Mouse (Mus musculus) liver, embryonic 16.5 days (tissue): ENCODE data around the gene Klf4. TPM values are rescaled to one million over a fixed set of nuclear protein-coding genes. Genes with fewer than 3 reads are reported as not detected.
A peak's percentile ranks its signal among the peaks of the same experiment; 100 is the strongest.

Experiments
- ATAC-seq: fragments of 200-750 bp; cut with Nextera tagmentation; 2 replicates; pipeline ENCODE4 v1.8.0; 2017; ENCODE audit warnings: low read depth, mild to moderate bottlenecking, moderate number of reproducible peaks, moderate library complexity
- H3K27ac ChIP-seq: fragments of 300-500 bp; sonication (generic); 2 replicates; pipeline ENCODE4 v1.5.1; 2014; ENCODE audit warnings: mild to moderate bottlenecking, low read length
- H3K27me3 ChIP-seq: fragments of 300-500 bp; sonication (generic); 2 replicates; pipeline ENCODE4 v1.6.1; 2014; ENCODE audit warnings: low read depth, low read length, mixed read lengths; ENCODE audit not compliant: control insufficient read depth, insufficient read depth
- H3K36me3 ChIP-seq: fragments of 300-500 bp; sonication (generic); 2 replicates; pipeline ENCODE4 v1.6.1; 2014; ENCODE audit warnings: mild to moderate bottlenecking; ENCODE audit not compliant: control insufficient read depth, insufficient read depth
- H3K4me1 ChIP-seq: fragments of 300-500 bp; sonication (generic); 2 replicates; pipeline ENCODE4 v1.6.1; 2014; ENCODE audit warnings: low read depth, low read length, mixed read lengths; ENCODE audit not compliant: control insufficient read depth
- H3K4me2 ChIP-seq: fragments of 300-500 bp; sonication (generic); 2 replicates; pipeline ENCODE4 v1.6.1; 2014; ENCODE audit warnings: low read depth, low read length, mixed read lengths
- H3K4me3 ChIP-seq: fragments of 300-500 bp; sonication (generic); 2 replicates; pipeline ENCODE4 v1.5.1; 2014; ENCODE audit warnings: low read depth, mild to moderate bottlenecking, low read length
- H3K9ac ChIP-seq: fragments of 300-500 bp; sonication (generic); 2 replicates; pipeline ENCODE4 v1.6.1; 2014; ENCODE audit warnings: low read depth, low read length
- H3K9me3 ChIP-seq: fragments of 300-500 bp; sonication (generic); replicated peaks from 2 replicates; pipeline ENCODE4 v1.6.1; 2016; ENCODE audit warnings: low read length; ENCODE audit not compliant: control insufficient read depth
- WGBS: fragments of 180-500 bp; shearing (Covaris S2); extraction: QIAGEN DNeasy Blood & Tissue Kit; methylation state at CpG from one replicate; pipeline ENCODE4 v1.1.7; 2014; ENCODE audit not compliant: insufficient replicate concordance; 5-methylcytosine and 5-hydroxymethylcytosine counted together
- polyA plus RNA-seq: library from polyadenylated mRNA; unstranded; fragments of >200 nt; fragmentation: Nextera tagmentation; extraction: Ambion mirVana; gene quantifications from 2 replicates; pipeline ENCODE4 v1.2.1, GENCODE M21; 2015

Gene Klf4
- polyA plus RNA-seq, 1 experiment from 2014 or later, result 0.81 TPM

DNA sequence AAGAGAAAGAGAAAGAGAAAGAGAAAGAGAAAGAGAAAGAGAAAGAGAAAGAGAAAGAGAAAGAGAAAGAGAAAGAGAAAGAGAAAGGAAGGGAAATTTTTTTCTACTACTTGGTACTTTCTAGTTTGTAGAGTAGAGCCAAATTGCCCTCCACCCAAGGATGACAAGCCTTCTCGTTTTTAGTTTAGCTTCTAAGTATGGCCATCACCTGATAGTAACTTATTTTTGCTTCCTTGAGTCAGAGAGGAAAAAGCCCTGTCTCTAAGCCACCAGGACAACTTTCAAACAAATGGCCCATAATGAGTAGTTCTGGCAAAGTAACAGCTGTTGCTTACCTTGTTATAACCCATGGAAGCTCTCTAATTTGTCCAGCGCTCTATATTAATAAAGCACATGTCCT lies 20.9 kb downstream of the Klf4 start:
- Histone ChIP-seq H3K9ac (no peak overlapping the region), H3K9me3 (no peaks in the 10 kb centered on the region), H3K36me3 (no peaks in the 10 kb centered on the region), H3K4me1 (no peaks in the 10 kb centered on the region), H3K4me2 (no peak overlapping the region), H3K27ac (no peak overlapping the region), H3K4me3 (no peak overlapping the region), H3K27me3 (peaks cover 12% of the 10 kb centered on the region; the same call in 1 of the 2 replicates)
- ATAC-seq, result no peak
- WGBS, result 51% methylated on average over 2 of the region's 2 CpGs

- Histone ChIP-seq H3K36me3 (no peaks in the 10 kb centered on the region), H3K27ac (no peak overlapping the region), H3K27me3 (peaks cover 4% of the 10 kb centered on the region; the same call in 1 of the 2 replicates), H3K4me3 (no peak overlapping the region), H3K4me2 (no peak overlapping the region), H3K4me1 (no peaks in the 10 kb centered on the region), H3K9me3 (no peaks in the 10 kb centered on the region), H3K9ac (no peak overlapping the region)
- ATAC-seq, result no peak
- WGBS, result 48% methylated on average over 7 of the region's 7 CpGs
Measured at GRCm38 (mm10) chr4:55508712-55509111, 23.6 kb downstream of the Klf4 start.

DNA sequence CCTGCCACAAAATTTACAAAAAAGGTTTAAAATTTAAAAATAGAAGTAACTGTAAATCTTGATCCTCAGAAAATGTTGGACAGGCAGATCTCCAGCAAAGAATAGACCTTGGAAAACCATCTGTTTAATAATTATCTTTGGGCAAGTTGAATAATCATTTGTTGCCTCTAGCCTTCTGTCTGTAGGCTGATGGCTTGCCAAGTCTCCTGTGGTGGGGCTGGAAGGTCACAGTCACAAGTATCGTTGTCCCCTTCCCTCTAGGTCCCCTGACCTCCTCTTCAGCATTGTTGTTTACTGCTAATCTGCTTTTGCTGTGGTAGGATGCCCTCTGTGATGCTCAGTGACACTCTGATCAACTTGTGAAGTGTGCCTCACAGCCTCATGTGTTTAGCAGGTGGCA lies 33.6 kb downstream of the Klf4 start:
- H3K27ac ChIP-seq, result no peak overlapping the region
- no peak overlapping the region for H3K4me3 ChIP-seq
- no peaks in the 10 kb centered on the region for H3K36me3 ChIP-seq
- H3K4me2 ChIP-seq, result no peak overlapping the region
- no peaks in the 10 kb centered on the region for H3K4me1 ChIP-seq
- H3K27me3 ChIP-seq, result no peaks in the 10 kb centered on the region
- H3K9ac ChIP-seq, result no peak overlapping the region
- ATAC-seq, result no peak
- 43% methylated on average over 1 of the region's 1 CpGs for WGBS
- no peaks in the 10 kb centered on the region for H3K9me3 ChIP-seq

DNA sequence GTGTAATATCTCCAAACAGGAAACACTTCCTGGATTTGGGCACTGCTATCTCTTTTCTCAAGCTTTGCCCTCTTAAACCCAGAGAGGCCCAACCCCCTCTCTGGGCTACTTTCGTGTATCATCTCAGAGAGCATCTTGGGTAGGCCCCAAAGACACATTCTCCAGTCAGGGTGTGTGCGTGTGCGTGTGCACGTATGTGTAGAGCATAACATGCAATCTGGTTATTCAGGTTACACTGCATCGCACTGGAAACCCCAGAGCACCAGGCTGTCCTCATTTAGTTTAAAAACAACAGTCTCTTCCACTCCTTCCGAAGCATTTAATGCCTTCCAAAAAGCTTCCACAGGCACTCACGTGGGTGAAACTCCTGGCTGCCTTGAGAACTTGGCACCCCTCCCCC lies 35.9 kb downstream of the Klf4 start:
- WGBS, result 60% methylated on average over 7 of the region's 7 CpGs
- H3K9ac ChIP-seq, result no peak overlapping the region
- H3K4me2 ChIP-seq, result no peak overlapping the region
- H3K36me3 ChIP-seq, result no peaks in the 10 kb centered on the region
- no peaks in the 10 kb centered on the region for H3K4me1 ChIP-seq
- H3K9me3 ChIP-seq, result no peaks in the 10 kb centered on the region
- ATAC-seq, result no peak
- no peaks in the 10 kb centered on the region for H3K27me3 ChIP-seq
- H3K27ac ChIP-seq, result no peak overlapping the region
- no peak overlapping the region for H3K4me3 ChIP-seq

- no peak for ATAC-seq
- Histone ChIP-seq H3K9me3 (no peaks in the 10 kb centered on the region), H3K4me1 (no peaks in the 10 kb centered on the region), H3K4me2 (no peak overlapping the region), H3K9ac (no peak overlapping the region), H3K27me3 (no peaks in the 10 kb centered on the region), H3K27ac (no peak overlapping the region), H3K36me3 (no peaks in the 10 kb centered on the region), H3K4me3 (no peak overlapping the region)
- 63% methylated on average over 3 of the region's 3 CpGs for WGBS
Measured at GRCm38 (mm10) chr4:55493261-55493660, 39.0 kb downstream of the Klf4 start.

DNA sequence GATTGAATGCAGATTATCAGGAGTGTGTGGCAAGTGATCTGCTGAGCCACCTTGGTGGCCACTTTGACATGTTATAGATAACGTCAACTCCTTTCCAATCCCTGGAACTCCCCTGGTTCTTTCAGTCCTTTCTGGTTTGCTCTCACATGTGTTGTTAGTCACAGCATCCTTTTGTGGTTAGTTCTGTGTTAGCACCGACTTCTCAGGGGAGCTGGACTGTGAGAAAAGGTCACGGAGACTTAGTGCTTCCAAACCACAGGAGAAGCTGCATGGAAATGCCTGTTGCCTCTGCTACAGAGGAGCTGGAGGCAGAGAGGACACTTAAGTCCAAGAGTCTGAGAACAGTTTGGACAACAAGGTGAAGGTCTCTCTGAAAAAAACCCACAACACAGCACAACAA lies 42.9 kb downstream of the Klf4 start:
- Histone ChIP-seq H3K9me3 (no peaks in the 10 kb centered on the region), H3K27me3 (no peaks in the 10 kb centered on the region), H3K36me3 (no peaks in the 10 kb centered on the region), H3K4me3 (no peak overlapping the region), H3K27ac (no peak overlapping the region), H3K9ac (no peak overlapping the region), H3K4me2 (no peak overlapping the region), H3K4me1 (no peaks in the 10 kb centered on the region)
- ATAC-seq, result no peak
- 21% methylated on average over 3 of the region's 3 CpGs for WGBS

- no peaks in the 10 kb centered on the region for H3K4me1 ChIP-seq
- H3K27ac ChIP-seq, result no peak overlapping the region
- no peaks in the 10 kb centered on the region for H3K9me3 ChIP-seq
- 15% methylated on average over 6 of the region's 6 CpGs for WGBS
- no peak overlapping the region for H3K4me3 ChIP-seq
- no peak overlapping the region for H3K4me2 ChIP-seq
- H3K36me3 ChIP-seq, result no peaks in the 10 kb centered on the region
- no peak overlapping the region for H3K9ac ChIP-seq
- no peaks in the 10 kb centered on the region for H3K27me3 ChIP-seq
- ATAC-seq, result no peak
Measured at GRCm38 (mm10) chr4:55488604-55489003, 43.7 kb downstream of the Klf4 start.

- Histone ChIP-seq H3K27ac (no peak overlapping the region), H3K4me2 (peak overlapping the region; percentile 36), H3K4me3 (no peak overlapping the region), H3K36me3 (no peaks in the 10 kb centered on the region), H3K27me3 (no peaks in the 10 kb centered on the region), H3K4me1 (no peaks in the 10 kb centered on the region), H3K9ac (no peak overlapping the region), H3K9me3 (no peaks in the 10 kb centered on the region)
- ATAC-seq, result no peak
- WGBS, result 23% methylated on average over 25 of the region's 25 CpGs
Measured at GRCm38 (mm10) chr4:55480322-55480767, 51.9 kb downstream of the Klf4 start.

- Histone ChIP-seq H3K27me3 (no peaks in the 10 kb centered on the region), H3K4me2 (no peak overlapping the region), H3K4me1 (no peaks in the 10 kb centered on the region), H3K9me3 (no peaks in the 10 kb centered on the region), H3K9ac (no peak overlapping the region), H3K36me3 (no peaks in the 10 kb centered on the region), H3K4me3 (no peak overlapping the region), H3K27ac (no peak overlapping the region)
- no peak for ATAC-seq
- 54% methylated on average over 5 of the region's 5 CpGs for WGBS
Measured at GRCm38 (mm10) chr4:55478333-55478732, 53.9 kb downstream of the Klf4 start.
